8 mouse cellular contexts compared by ENCODE assay signal in the genomic region with DNA sequence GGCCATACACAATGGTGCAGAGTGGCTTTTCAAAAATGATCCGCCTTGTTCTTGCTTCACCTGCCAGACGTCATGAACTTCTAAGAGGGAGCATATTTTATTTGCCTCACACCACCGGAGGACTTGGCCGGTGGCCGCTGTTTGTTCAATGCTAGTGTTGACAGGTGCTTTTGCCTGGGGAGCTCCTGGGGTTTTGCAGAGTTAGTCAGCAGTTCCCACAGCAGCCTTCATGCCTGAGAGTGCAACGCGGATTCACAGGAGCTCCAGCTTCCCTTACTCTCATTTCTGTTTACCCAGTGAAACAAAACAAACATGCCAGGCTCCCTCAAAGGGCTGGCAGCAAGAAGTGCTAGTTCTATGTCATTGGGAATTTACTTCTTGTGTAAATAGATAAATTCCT.
DNase-seq lines count a peak whose midpoint lies in the region; ATAC-seq lines count a peak whose summit lies in the region.
"Had no signal": no experiment of that assay in that cellular context is flagged by ENCODE, and none has a peak within 500 bp of the region (broad histone marks: within the 10 kb centered on the region; RNA-seq: fewer than 3 reads in every experiment).

No protein-coding gene starts in this region.

- peak; percentile 16 for DNase-seq in heart, adult 8-10 months (ENCODE audit: low spot score)
- peak; percentile 56 to 59 for DNase-seq in urinary bladder, postnatal 36 days (ENCODE audit: low spot score in 2 of 2)
- DNase-seq in spleen, postnatal 14 days (ENCODE audit: low spot score in 2 of 2), result no peak
- no peak for DNase-seq in spleen, postnatal 10 days (ENCODE audit: low spot score in 2 of 2)

- ATAC-seq in midbrain, embryonic 12.5 days (ENCODE audit: low FRiP score, low read depth), result no peak
- no peak for ATAC-seq in midbrain, embryonic 16.5 days
- peak; percentile 66 for ATAC-seq in liver, embryonic 15.5 days (ENCODE audit: insufficient read depth)

- 0 out of 2 replicates have a peak overlapping the region, but pooled peaks have one; percentile 30 for H3K27ac ChIP-seq in midbrain, embryonic 12.5 days (replicated peaks)
- no peak overlapping the region for H3K27ac ChIP-seq in midbrain, embryonic 16.5 days (ENCODE audit: low read length)
- H3K27ac ChIP-seq in liver, embryonic 15.5 days (replicated peaks), result no peak overlapping the region

- no peak overlapping the region for H3K9ac ChIP-seq in midbrain, embryonic 12.5 days (replicated peaks)
- no peak overlapping the region for H3K9ac ChIP-seq in midbrain, embryonic 16.5 days (ENCODE audit: low read depth, low read length)
- no peak overlapping the region for H3K9ac ChIP-seq in liver, embryonic 15.5 days

- H3K4me3 ChIP-seq in midbrain, embryonic 12.5 days, result no peak overlapping the region
- H3K4me3 ChIP-seq in midbrain, embryonic 16.5 days (ENCODE audit: low read depth, low read length), result no peak overlapping the region
- no peak overlapping the region for H3K4me3 ChIP-seq in liver, embryonic 15.5 days (replicated peaks)
- H3K4me3 ChIP-seq: megakaryocyte, embryonic 14.5 days had no signal

- H3K27me3 ChIP-seq in midbrain, embryonic 12.5 days, result no peaks in the 10 kb centered on the region
- no peaks in the 10 kb centered on the region for H3K27me3 ChIP-seq in midbrain, embryonic 16.5 days (ENCODE audit: control insufficient read depth, insufficient read depth, low read depth, low read length)
- no peaks in the 10 kb centered on the region for H3K27me3 ChIP-seq in liver, embryonic 15.5 days
- H3K27me3 ChIP-seq: megakaryocyte, embryonic 14.5 days had no signal

- no peaks in the 10 kb centered on the region for H3K4me1 ChIP-seq in midbrain, embryonic 12.5 days
- H3K4me1 ChIP-seq in midbrain, embryonic 16.5 days (ENCODE audit: control insufficient read depth, insufficient read depth, low read length), result no peaks in the 10 kb centered on the region
- no peaks in the 10 kb centered on the region for H3K4me1 ChIP-seq in liver, embryonic 15.5 days (replicated peaks)

- no peaks in the 10 kb centered on the region for H3K9me3 ChIP-seq in midbrain, embryonic 12.5 days
- no peaks in the 10 kb centered on the region for H3K9me3 ChIP-seq in midbrain, embryonic 16.5 days (replicated peaks; ENCODE audit: control insufficient read depth, low read length, poor library complexity, severe bottlenecking)
- H3K9me3 ChIP-seq in liver, embryonic 15.5 days (replicated peaks), result no peaks in the 10 kb centered on the region
- H3K9me3 ChIP-seq: megakaryocyte, embryonic 14.5 days had no signal

- no peaks in the 10 kb centered on the region for H3K36me3 ChIP-seq in midbrain, embryonic 12.5 days
- no peaks in the 10 kb centered on the region for H3K36me3 ChIP-seq in midbrain, embryonic 16.5 days (ENCODE audit: control insufficient read depth, insufficient read depth, low read length)
- H3K36me3 ChIP-seq in liver, embryonic 15.5 days (replicated peaks), result no peaks in the 10 kb centered on the region

- 58% methylated on average over 7 of the region's 7 CpGs for WGBS in midbrain, embryonic 12.5 days
- 50% methylated on average over 7 of the region's 7 CpGs for WGBS in midbrain, embryonic 16.5 days
- WGBS in liver, embryonic 15.5 days (ENCODE audit: insufficient replicate concordance), result 60% methylated on average over 7 of the region's 7 CpGs

- no peak overlapping the region for H3K4me2 ChIP-seq in midbrain, embryonic 12.5 days (replicated peaks)
- H3K4me2 ChIP-seq in midbrain, embryonic 16.5 days (ENCODE audit: low read length), result no peak overlapping the region
- H3K4me2 ChIP-seq in liver, embryonic 15.5 days, result no peak overlapping the region

Comparison
In these comparisons a context has a peak if more than half of its experiments do, and no peak if none do; other contexts are left out.
1. DNase-seq: peak in heart, adult 8-10 months (single experiment) and urinary bladder, postnatal 36 days (2 of 2); none in spleen, postnatal 14 days (0 of 2) and spleen, postnatal 10 days (0 of 2).